Mouse (Mus musculus): ENCODE measurements around the gene Skap1.

GRCm38 (mm10) chr11:96761984-96762383 lies 297.6 kb downstream of the Skap1 start:
- TF ChIP-seq POLR2A (IDR thresholded peaks at IDR 0.05; ENCODE audit: extremely low read depth, insufficient read depth, low read length), result no peak
- TF ChIP-seq CTCF (IDR thresholded peaks at IDR 0.05; ENCODE audit: extremely low read depth, insufficient read depth, low read length), result no peak
